19 mouse cellular contexts compared by ENCODE assay signal in the genomic region with DNA sequence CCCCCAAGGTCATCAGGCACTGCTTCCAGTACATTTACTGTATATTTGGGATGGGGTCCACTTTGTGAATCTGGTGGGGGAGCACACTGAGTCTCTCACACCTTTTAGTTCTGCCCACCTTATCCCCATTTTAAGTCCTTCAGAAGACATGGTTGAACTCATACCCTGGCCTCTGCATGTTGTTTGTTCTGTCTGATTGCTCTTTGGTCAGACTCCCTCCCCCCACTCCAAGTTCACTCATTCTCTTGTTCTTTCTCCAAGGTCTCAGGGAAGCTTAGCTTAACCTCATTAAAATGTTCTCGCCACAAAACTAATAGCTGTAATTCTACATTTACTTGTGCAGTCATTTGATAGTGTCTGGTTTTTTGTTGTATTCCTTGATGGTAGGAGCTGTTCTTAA. TPM values are rescaled to one million over a fixed set of nuclear protein-coding genes. Genes with fewer than 3 reads are reported as not detected.
"Had no signal": no experiment of that assay in that cellular context is flagged by ENCODE, and none has a peak within 500 bp of the region (broad histone marks: within the 10 kb centered on the region; RNA-seq: fewer than 3 reads in every experiment).

No protein-coding gene starts in this region.

- ATAC-seq: lung, postnatal 0 days; midbrain, embryonic 13.5 days; midbrain, embryonic 15.5 days had no signal

- H3K4me1 ChIP-seq: liver, embryonic 15.5 days; megakaryocyte, embryonic 14.5 days; midbrain, embryonic 13.5 days; midbrain, embryonic 15.5 days; neural tube, embryonic 12.5 days; stomach, embryonic 15.5 days had no signal

- H3K27ac ChIP-seq: liver, embryonic 15.5 days; lung, embryonic 15.5 days; macrophage; midbrain, embryonic 13.5 days; midbrain, embryonic 15.5 days; neural tube, embryonic 12.5 days; stomach, embryonic 15.5 days; stomach, postnatal 0 days had no signal

- H3K36me3 ChIP-seq: liver, embryonic 15.5 days; lung, embryonic 15.5 days; midbrain, embryonic 13.5 days; midbrain, embryonic 15.5 days; neural tube, embryonic 12.5 days; stomach, embryonic 15.5 days had no signal

- H3K9ac ChIP-seq: liver, embryonic 15.5 days; lung, embryonic 15.5 days; midbrain, embryonic 13.5 days; midbrain, embryonic 15.5 days; neural tube, embryonic 12.5 days; stomach, embryonic 15.5 days had no signal

- H3K27me3 ChIP-seq: liver, embryonic 15.5 days; lung, embryonic 15.5 days; megakaryocyte, embryonic 14.5 days; midbrain, embryonic 13.5 days; midbrain, embryonic 15.5 days; neural tube, embryonic 12.5 days; stomach, embryonic 15.5 days had no signal

- H3K4me2 ChIP-seq: liver, embryonic 15.5 days; lung, embryonic 15.5 days; midbrain, embryonic 11.5 days; midbrain, embryonic 13.5 days; midbrain, embryonic 15.5 days; neural tube, embryonic 12.5 days; stomach, embryonic 15.5 days had no signal

- H3K4me3 ChIP-seq: liver, embryonic 15.5 days; lung, embryonic 15.5 days; megakaryocyte, embryonic 14.5 days; midbrain, embryonic 13.5 days; midbrain, embryonic 15.5 days; neural tube, embryonic 12.5 days; stomach, embryonic 15.5 days had no signal

- DNase-seq: lung, adult 2 months; lung, postnatal 14 days; lung, postnatal 36 days; right cerebral cortex, postnatal 14 days; thymus, adult 2 months; thymus, postnatal 25 days; thymus, postnatal 4 days had no signal

- H3K9me3 ChIP-seq: liver, embryonic 15.5 days; lung, embryonic 15.5 days; midbrain, embryonic 13.5 days; midbrain, embryonic 15.5 days; neural tube, embryonic 12.5 days; stomach, embryonic 15.5 days had no signal

RNA-seq across cellular contexts. Expression of a gene that starts 8.5 kb away (rescaled TPM):
- polyA plus RNA-seq: macrophage; midbrain, embryonic 11.5 days; midbrain, embryonic 13.5 days; midbrain, embryonic 15.5 days; neural tube, embryonic 12.5 days; neural tube, embryonic 14.5 days had no signal
